Mouse (Mus musculus): ENCODE measurements at regions not wholly inside any gene's neighbourhood (a gene's known extent, or its start where the extent isn't known, plus 50 kb on each side); places are given as distances from the start of the nearest gene placed in this dataset.

DNA sequence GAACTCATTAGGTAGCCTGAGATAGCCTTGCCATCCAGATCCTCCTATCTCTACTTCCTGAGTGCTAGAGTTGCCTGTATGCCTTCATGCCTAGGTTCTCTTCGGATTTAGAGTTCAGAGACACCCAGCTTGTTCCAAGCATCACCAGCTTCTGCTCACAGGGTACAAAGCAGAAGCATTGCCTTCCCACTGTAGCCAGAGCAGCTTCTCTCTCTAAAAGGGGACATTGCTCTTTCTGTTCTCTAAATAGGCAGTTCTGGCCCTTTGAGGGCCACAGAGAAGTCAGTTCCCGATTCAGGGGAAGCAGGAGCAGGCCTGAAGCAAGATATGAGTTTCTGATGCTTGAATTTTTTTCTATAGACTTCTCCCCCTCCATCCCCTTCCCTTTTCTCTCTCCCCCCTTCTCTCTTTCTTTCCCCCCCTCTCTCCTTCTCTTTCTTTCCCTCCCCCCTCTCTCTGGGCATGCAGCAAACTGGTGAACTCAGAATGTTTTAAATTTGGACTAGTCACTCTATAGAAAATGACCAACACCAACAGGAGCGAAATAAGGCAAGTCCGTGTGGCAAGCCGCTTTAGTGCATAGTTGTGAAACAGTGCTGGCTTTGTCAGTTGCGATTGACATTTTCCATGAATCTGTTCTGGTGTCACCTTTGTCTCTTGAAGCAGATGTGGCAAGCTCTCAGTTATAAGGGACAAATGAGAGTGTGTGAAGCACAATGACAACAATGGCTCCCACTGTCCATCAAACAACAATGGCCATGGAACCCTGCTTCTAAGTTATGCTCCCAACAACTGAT, 273.2 kb upstream of the Klf4 start:
- no peak for DNase-seq

DNA sequence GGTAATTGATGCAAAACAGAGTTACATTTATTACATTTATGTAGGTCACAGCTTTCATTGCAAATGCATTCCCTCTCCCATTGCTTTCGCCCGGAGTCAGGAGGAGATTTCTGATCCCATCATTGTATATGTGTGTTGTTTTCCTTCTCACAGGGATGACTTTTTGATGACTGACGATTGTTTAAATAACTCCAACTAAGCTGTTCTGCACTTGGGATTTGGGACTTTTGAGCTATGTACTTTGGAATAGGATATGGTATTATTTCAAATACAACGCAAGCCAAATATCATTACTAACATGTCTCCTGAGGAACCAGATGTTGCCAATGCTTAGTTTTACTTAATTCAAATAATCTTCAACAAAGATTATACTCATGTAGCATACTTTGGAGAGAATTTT, 269.8 kb upstream of the Klf4 start:
- DNase-seq, result no peak

DNA sequence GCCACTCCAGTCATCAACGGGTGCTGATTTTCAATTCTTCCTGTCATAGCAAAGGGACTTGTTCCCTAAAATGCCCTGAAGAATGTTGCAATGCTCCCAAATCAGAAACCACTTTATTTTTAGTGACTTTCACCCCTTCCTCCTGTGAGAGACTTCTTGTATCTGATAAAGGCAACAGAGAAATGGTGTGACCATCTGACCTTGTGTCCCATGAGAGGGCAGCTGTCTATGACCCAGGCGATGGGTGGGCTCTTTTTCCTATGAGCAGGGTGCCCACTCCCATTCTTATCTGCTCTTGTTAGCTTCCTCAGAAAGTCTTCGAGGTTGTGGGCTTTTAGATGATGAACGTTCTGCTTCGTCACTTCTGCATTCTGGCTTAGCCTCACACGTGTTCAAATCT, 265.8 kb upstream of the Klf4 start:
- no peak for DNase-seq

DNA sequence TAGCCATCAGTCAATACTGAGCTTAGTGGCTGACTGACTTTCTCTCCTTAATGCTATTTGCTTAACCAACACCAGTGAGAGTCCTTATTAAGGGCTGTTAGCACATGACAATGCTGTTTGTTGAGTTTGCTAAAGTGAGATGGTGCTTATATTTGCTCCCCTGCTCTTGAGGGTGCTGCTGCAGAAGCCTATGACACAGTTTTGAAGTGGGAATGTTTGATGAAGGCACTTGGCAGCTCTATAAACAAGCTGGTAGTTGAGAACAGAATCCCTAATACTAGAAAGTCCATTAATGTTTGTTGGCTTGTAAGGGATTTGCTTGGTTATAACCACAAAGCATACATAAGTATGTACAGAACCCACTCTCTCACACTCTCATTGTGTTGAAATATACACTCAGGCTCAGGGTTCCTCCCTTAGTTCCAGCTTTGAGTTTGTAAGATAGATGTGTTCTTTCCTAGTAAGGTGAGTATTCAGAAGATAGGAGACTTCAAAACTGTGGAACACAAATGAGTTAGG, 249.1 kb upstream of the Klf4 start:
- DNase-seq, result no peak

DNA sequence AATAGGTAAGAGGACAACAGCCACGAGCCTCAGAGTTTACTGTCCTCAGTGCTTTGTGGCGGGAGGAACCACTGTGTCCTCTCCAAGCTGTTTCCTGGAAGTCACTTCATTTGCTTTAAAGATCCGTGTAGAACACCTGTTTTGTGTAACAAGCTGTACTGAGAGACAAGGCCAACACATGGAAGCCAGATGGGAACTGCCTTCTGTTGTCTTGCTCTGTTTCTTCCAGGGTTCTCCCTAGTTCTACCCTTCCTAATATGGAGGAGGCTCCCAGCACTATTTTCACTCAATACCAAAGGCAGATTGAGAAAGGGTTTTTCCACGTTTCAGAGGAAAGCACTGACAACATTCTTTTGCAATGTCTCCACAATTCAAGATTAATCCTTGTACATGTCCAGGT, 247.3 kb upstream of the Klf4 start:
- no peak for DNase-seq

DNA sequence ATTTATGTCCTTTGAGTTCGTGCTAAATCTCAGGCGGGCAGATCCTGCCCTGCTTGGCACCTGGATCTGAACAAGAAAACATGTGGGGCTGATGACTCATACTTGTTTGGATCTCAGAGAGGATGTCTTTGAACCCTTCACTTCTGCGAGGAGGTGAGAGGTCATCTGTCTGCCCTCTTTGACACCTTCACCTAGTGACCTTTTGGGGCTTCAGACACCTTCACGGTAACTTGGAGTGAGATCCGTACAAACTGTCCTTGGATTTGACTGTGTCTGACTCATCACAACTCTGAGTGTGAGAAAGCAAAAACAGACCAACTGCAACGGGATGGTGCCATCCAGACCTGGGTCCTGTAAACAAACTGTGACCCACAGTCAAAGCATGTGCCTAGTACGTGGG, 243.6 kb upstream of the Klf4 start:
- no peak for DNase-seq

DNA sequence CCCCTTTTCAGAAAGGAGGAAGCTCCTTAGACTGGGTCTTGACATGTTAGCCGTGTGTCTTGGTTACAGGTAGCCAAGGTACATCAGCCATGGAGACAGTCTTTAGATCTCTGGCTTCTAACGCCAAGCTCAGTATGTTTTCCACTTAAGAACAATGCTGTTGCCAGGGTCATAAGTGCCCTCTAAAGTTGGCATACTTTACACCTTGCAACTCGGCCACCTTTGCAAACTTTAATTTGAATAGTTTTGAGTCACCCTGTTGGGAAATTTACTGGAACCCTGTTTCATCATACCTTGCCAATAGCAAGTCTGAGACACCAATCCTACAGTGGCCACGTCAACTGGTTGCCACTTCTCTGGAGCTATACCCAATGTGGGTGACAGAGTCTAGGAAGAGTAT, 242.3 kb upstream of the Klf4 start:
- DNase-seq, result no peak

DNA sequence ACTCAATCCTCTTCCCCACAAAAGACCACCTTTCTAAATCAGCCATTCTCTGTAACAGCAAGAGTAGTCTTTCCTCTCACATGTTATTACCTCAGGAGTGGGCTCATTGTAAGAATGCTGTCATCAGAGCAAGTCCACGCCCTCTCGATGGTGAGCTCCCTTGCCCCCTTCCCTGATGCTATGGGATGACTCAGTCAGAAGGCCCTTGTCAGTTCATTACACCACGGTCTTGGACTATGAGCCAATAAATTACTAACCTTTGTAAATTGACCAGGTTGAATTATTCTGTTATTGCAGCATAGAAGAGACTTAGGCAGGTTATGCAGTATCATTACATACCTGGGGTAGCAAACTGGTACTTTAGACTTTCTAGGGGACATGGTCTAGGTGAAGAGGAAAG, 237.4 kb upstream of the Klf4 start:
- no peak for DNase-seq

DNA sequence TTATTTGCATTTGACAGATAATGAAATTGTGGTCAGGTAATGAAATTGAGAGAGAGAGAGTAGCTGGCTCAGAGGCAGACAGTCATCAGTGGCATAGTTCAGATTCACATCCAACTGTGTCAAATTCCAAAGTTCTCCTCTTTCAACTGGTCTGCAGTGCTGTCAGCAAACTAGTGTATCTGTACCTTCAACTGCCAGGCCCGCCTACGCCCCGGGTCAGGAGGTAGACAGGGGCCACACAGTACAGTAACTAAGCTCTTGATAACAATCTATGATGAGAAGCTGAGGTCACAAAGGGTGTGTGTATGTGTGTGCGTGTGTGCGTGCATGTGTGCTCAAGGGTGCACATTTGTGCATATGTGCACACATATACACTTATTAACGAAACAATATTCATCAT, 236.1 kb upstream of the Klf4 start:
- peak in 1 of 2 experiments; percentile 6 for DNase-seq

DNA sequence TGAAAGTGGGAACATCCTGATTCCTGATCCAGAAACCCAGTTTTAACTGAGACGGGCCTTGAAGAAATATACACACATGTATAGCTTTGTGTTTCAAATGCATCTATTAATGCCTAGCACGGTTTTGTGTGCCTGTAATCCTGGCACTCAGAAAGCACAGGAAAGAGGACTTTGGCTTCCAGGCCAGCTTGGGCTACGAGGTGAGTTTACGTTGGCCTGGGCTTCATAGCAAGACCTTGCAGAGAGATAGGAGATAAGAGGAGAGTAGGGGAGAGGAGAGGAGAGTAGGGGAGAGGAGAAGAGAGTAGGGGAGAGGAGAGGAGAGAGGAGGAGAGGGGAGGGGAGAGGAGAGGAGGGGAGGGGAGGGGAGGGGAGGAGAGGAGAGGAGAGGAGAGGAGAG, 234.9 kb upstream of the Klf4 start:
- DNase-seq, result no peak

DNA sequence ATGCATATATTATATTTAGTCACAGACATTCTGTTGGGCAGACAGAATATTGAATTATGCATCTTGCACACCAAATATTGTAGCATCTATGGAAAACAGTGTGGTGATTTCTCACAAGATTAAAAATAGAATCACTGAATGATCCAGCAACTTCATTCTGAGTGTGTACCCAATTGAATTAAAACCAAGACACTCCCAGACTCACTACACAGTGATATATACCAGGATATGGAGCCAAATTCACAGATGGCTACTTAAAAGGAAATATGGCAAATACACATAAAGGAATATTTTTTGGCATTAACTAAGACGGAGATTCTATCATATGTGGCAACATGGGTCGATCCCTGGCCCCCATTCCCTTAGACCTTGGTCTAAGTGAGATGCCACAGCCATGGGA, 233.5 kb upstream of the Klf4 start:
- DNase-seq, result no peak

DNA sequence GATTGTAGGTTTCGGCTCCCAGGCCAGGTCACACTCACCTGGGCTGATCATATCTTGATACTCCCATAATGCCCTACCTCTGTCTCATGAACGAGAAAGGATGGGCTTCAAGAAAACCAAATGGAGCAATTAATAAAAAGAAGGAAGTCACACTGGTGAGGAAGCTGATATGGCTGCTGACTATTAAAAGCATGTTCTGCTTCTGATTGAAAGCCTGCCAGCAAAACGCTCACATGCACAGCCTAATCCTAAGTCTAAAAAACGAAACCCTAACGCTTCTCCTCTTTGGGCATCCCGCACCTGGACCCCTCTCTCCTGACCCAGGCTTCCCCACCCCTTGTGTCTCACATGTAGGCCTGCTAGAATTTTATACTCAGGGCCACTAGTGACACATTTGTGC, 230.8 kb upstream of the Klf4 start:
- DNase-seq, result no peak

DNA sequence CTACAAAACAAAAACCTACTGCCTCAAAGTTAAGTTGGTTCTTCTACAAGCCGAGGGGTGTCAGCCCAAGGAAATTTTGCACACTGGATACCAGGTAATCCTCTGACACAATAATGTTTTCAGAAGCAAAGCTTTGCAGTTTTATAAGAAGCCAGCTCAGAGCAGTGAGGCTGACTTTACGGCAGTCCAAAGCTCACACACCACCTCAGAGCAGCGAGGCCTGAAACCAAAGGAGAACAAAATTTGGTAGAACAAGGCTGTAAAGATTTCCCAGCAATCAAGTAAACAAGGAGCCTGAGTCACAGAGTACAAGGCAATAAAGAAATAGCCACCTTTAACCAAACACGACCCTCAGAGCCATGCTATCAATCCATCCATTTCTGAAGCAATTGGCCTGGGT, 230.1 kb upstream of the Klf4 start:
- no peak for DNase-seq

DNA sequence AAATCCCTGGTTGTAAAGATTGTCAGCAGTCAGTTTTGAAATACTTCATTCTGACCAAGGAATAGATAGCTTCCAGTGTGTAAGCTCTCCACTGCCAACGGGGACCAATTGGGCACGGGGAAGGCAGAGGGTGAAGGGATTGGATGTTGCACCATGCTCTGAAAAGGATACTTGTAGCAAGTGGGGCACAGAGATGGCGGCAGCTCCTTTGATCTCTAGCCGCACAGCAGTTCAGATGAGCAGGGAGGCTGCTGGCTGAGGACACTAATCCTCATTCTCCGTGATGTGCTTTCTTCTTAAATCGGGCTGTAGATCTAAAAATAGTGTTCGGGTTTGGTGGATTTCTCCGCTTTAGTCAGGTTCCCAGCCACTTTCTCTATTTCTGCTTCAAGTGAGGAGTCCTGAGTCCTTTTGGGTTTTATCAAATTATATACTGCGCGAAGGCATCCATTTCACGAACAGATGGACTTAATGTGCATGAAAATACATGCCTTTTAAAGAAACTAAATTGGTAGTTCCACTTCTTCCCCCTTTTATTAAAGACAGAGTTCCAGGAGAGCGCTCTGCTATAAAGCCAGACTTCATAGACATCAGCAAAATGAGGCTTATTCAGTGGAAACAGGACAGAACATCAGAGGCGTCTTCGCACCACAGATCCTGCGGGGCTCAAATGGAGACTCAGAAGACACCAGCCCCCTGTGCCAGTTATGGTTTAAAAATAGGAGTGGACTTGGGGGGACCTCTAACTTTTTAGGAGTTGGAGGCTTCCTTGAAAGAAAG, 225.1 kb upstream of the Klf4 start:
- no peak for DNase-seq

DNA sequence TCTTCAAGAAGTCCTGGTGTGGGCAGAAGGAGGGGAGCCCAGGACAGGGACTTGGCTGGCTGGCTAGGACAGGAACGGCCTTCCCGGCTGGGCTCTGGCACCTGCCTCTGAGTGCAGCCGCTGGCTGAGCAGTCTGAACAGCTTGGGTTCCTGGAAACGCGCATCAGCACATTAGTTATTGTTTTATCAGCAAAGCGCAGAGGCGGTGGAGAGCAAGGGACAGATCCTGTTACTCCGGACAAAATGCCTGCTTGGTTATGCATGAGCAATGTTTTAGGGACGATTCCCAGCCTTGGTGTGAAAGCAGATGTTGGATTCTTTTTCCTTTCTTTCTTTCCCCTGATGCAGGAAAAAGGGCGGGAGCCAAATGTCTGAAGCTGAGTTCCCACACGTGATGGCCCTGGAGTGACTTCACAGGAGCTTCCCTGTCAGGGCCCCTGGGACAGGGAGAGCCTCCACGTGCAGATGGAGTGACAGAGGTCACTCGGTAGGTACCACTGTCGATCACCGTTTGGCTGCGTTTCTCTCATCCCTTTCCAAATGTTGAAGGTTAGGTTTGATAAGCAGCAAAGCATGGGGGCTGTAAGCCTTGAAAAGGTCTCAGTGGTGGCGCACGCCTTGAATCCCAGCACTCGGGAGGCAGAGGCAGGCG, 217.8 kb upstream of the Klf4 start:
- peak; percentile 50 to 77 for DNase-seq

DNA sequence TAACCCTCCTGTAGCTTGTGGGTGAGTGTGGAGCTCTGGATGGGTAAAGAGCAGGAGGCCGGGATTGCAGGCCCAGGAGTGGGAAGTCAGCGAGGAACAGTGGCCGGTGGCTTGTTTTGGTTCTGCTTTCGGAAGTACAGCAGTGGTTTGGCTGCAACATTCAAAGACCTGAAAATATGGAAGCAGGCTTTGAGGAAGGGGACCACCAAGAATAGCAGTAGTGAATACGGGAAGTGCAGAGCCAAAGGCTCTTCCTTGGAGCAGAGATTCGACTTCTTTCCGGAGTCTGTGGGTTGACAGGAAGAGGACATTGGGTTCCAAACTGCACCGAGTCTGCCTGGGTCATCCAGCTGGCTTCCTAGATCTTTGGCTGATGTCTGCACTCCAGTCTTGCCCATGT, 209.1 kb upstream of the Klf4 start:
- DNase-seq, result peak; percentile 8 to 17

DNA sequence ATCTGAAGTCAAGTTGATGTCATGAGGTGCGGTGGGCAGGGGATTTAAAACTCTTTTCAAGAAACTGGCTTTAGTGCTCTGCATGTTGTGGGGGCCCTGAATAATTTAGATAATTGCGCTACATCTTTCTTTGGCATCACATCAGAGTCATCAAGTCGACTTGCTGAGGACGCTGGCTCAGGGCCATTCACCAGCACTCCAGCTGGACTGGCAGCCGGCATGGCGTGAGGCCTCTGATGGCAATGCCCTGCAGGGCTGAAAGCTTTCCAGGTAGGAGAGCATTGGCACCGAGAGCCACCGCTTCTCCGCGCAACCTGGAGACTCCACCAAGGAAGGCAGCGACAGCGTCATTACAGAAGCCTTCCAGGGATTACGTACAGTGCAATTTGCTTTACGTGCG, 207.8 kb upstream of the Klf4 start:
- DNase-seq, result no peak

DNA sequence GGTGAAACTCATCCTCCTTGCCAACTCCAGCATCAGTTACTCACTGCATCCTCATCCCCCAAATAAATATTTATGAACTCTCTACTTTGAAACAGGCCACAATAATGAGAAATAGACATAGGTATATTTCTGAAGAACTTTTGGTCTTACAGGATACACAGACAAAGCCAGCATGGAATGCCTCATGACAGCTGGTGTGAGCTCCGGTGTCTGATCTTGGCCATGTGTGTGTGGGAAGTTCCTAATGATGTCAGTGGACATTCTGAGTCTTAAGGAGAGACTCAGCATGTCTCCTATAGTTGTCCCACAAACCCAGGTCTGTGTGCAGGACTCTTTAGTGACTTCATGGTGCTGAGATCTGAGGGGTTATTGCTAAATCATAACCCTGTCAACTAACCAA, 206.4 kb upstream of the Klf4 start:
- DNase-seq, result no peak

DNA sequence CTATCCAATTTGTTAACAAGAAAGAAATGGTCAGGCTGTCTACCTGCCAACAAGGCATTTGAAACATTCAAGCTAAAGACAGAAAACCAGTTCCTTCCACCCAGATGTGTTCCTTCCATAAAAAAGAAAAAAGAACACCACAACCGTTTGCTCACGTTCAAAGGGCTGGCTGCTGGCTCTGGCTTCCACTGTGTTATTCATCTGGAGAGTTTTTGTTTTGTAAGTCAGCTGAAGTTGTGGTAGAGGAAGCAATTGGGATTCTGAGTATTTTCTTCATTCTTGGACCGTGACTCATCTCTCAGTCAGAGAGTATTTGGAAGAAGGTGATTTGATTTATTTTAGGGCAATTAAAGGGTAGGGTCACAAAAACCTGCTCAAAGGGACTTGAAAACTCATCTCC, 203.2 kb upstream of the Klf4 start:
- no peak for DNase-seq

DNA sequence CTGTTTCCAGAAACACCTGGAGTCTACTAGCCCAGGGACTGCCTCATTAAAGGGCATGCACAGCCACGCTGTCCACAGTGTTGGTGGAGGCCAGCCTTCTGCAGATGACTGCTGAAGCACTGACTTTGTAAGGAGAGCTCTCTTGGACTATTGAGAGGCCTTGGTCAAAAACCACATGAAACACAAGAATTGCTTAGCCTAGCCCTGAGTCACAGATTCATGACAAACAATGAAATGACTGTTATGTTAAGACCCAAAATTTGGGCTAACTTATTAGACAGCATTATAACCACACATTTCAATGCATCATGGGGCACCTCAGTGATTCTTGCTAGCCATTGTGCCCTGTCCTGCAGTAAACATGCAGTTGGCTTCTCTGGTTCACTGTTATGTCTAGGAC, 202.1 kb upstream of the Klf4 start:
- DNase-seq, result no peak

DNA sequence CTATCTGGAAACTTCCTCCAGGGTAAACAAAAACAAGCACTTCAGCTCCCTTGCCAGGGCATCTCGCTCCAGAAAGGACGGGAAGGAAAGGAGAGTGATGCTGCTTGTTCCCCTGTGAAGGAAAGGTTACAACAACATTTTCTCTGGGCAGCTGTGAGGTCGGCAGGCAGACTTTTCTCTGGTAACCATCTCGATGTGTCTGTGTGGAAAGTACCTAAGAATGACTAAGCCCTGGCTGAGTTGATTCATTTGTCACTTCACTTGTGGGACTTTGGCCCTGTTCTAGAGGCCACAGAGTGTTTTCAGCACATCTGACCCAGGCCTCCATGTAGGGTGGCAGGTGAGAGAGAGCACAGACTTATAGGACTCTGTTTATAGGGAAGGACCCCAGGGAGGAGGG, 201.0 kb upstream of the Klf4 start:
- DNase-seq, result peak in 1 of 2 experiments; percentile 19

DNA sequence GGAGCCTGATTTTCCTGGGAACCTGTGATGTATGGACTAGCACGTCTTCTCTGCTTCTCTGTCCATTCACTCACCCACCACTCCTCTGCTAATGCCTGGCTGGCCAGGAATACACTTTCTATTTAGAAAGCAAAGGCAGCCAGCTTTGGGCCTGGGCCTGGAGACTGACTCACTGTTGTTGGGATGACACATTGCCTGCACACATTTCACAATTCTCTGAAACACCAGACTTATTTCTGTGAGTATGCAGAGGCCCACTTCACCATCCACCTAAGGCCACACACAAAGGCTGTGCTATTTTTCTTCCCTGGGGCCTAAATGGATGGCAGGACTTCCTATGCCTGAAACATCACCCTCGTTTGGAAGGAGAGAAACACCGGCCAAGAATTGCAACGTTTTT, 199.7 kb upstream of the Klf4 start:
- no peak for DNase-seq

DNA sequence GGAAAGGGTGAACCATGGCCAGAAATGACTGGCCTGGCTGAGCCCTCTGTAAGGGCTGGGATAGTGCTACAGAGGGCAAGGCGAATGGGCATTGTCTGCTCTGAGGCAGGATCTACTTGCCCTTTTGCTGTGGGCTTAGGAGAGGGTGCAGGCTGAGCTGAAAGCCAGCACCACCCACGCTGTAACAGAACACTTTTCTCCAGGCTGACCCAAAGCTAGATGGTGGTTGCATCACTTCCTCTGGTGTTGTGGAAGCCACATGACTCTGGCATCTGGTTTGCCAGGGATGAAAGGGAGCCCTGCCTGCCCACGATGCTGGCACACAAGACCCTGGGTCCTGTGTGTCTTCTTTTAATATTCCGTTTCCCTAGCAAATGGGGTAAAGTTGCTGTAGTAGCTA, 198.0 kb upstream of the Klf4 start:
- DNase-seq, result no peak

DNA sequence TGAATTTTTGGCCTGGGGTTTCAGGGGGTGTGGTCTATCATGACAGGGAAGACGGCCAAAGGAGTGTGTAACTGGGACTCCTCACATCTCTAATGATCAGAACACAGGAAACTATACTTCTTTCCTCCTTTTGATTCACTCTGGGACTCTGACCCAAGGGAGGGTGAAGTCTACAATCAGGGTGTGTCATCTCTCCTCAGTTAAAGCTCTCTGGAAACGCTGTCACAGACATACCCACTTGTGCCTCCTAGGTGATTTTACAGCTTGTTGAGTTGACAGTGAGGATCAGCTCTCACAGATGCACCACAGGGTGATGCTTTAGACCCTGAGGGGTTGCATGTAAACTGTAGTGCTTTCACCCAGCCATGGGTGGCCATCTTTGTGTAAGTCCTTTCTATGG, 194.9 kb upstream of the Klf4 start:
- DNase-seq, result no peak
